Mouse (Mus musculus) urinary bladder, postnatal 10 days (tissue): Measurements from ENCODE around the gene Setd1b.

ENCODE experiments used
- DNase-seq: peaks from one replicate; pipeline ENCODE4 v3.0.0; 2022; ENCODE audit warnings: low spot score

The Setd1b gene

GRCm38 (mm10) chr5:123140694-123141554, 1.1 kb upstream of the Setd1b start:
- no peak for DNase-seq

- no peak for DNase-seq
Observed at GRCm38 (mm10) chr5:123141555-123142160, 335 bp upstream of the Setd1b start.

GRCm38 (mm10) chr5:123143251-123143970, 1.4 kb downstream of the Setd1b start:
- no peak for DNase-seq

- no peak for DNase-seq
Observed at GRCm38 (mm10) chr5:123143971-123144745, 2.2 kb downstream of the Setd1b start.

GRCm38 (mm10) chr5:123144746-123145590, 3.0 kb downstream of the Setd1b start:
- DNase-seq, result no peak

DNA sequence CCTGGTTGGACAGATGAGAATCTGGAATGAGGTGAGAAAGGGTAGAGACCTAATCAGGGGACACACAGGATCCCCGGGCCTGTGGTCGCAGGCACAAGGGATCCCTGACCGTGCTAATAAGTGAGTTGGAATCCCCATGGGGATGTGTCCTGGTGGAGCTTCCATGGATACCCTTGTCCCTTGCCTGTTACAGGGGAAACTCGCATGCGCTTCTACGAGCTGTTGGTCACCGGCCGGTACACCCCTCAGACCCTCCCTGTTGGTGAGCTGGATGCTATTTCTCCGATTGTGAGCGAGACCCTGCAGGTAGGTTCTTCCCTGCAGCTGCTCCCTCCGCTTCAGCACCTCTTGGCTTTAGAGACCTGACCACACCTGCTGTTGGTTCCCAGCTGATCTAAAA, 4.4 kb downstream of the Setd1b start:
- DNase-seq, result no peak

- DNase-seq, result no peak
Observed at GRCm38 (mm10) chr5:123147569-123147968, 5.6 kb downstream of the Setd1b start.

- DNase-seq, result no peak
Observed at GRCm38 (mm10) chr5:123148073-123148722, 6.2 kb downstream of the Setd1b start.

- DNase-seq, result peak; percentile 84
Observed at GRCm38 (mm10) chr5:123149451-123150400, 7.7 kb downstream of the Setd1b start.

DNA sequence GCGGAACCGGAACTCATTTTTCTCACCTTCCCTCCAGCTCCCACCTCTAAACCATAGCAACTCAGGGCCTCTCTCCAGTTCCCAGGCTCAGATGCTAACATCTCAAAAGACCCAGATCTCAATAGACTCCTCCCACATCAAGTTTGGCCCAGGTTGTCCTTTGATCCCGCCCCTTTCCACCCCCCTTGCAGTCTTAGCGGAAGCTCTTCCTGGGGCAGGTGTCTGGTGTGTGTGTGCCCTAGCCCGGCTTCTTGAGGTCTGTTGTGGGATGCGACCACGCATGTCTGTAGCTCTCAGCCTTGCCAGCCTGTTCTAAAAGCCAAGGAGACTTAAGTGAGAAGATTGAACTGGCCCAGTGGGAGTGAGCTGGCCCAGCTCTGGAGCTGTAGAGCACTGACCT, 8.6 kb downstream of the Setd1b start:
- no peak for DNase-seq

DNA sequence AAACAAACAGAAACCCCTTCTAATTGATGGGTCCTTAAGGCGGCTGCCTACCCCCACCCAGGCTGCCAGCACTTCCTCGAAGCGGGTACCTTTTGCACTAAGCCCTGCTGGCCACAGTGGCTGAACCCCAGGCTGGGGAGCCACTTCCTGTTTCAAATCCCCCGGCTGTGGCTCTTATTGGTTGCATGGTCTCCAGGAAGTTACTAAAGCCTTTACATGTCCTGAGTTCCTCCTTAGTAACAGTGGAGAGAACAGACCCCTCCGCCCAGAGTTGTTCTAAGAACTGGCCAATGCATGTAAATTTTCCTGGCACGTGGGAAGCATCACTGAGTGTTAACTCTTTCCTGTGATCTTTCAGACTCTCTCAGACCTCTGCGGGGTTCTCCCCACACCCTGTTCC, 9.1 kb downstream of the Setd1b start:
- DNase-seq, result no peak

- no peak for DNase-seq
Observed at GRCm38 (mm10) chr5:123151707-123152362, 9.8 kb downstream of the Setd1b start.

DNA sequence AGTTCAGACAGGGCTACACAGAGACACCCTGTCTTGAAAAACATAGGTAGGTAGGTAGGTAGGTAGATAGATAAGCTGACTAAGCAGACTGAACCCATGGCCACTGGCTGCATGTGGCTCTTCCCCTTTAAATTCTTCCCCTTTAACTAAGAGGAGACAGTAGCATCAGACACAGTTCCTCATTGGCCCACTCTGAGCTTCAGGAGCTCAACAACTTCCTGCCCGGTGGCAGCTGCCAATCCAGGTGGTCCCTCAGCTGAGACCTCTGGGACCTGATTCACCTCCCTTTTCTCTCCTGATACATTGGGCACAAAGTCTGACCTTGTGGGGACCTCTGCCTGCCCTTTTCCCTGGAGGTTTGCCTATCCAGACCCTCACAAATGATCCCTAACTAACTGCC, 10.9 kb downstream of the Setd1b start:
- DNase-seq, result no peak

DNA sequence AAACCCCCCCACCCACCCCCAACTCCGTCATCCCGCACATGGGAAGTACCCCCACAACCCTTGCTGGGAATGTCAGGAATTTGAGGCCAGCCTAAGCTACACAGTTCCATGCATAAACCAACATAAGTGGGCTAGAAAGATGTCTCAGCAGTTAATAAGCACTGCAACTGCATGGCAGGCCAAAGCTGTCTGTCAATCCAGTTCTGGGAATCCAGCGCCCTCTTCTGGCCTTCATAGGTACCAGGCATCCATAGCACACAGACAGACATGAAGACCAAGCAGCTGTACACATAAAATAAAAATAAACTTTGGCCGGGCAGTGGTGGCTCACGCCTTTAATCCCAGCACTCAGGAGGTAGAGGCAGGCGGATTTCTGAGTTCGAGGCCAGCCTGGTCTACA, 13.4 kb downstream of the Setd1b start:
- DNase-seq, result no peak

- no peak for DNase-seq
Observed at GRCm38 (mm10) chr5:123156763-123157162, 14.8 kb downstream of the Setd1b start.

GRCm38 (mm10) chr5:123157972-123158371, 16.0 kb downstream of the Setd1b start:
- no peak for DNase-seq

DNA sequence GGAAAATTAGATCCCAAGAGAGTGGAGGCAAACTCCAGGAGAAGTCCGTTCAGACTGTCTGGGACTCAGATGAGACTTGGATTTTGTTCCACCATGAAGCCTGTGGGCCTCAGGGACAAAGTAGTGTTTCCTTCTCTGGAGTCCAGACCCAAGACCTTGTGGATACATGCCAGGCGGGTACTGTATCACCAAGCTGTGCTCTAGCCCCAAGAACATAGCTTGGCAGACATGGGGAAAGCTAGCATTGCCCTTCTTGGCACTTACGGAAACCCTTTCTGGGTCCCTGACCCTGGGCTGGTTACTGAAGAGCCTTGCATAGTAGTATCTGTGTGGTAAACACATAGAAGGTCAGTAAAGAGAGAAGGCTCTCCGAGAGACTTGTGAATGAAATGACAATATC, 17.5 kb downstream of the Setd1b start:
- DNase-seq, result no peak

DNA sequence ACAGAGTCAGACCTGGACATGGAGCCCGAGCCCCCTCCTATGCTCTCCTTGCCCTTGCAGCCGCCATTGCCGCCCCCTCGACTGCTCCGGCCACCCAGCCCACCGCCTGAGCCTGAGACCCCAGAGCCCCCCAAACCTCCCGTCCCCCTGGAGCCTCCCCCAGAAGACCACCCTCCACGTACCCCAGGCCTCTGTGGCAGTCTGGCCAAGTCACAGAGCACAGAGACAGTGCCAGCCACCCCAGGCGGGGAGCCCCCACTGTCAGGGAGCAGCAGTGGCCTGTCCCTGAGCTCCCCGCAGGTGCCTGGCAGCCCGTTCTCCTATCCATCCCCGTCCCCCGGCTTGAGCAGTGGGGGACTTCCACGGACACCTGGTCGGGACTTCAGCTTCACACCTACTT, 17.9 kb downstream of the Setd1b start:
- no peak for DNase-seq

DNA sequence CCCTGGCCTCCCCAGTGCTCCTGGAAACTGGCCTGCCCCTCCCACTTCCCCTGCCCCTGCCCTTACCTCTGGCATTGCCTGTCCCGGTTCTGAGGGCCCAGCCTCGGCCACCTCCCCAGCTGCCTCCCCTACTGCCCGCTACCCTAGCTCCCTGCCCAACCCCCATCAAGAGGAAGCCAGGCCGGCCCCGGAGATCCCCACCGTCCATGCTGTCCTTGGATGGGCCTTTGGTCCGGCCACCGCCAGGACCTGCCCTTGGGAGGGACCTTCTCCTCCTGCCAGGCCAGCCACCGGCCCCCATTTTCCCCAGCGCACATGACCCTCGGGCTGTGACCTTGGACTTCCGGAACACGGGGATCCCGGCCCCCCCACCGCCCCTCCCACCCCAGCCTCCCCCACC, 18.3 kb downstream of the Setd1b start:
- no peak for DNase-seq
